Mouse (Mus musculus) hematopoietic stem cell, adult 5-6 weeks (primary cell): ENCODE data around the gene Pik3ap1. TPM values are rescaled to one million over a fixed set of nuclear protein-coding genes. Genes with fewer than 3 reads are reported as not detected.
A peak's percentile ranks its signal among the peaks of the same experiment; 100 is the strongest.

Experiments used
- ATAC-seq, 2 experiments: fragments of 125-278 bp in 1 of 2; replicated peaks in 1 of 2; 2 replicates each; pipeline ENCODE4 v1.8.0; 2016 to 2017; ENCODE audit warnings: inconsistent platforms in 2 of 2, mild to moderate bottlenecking in 2 of 2, moderate number of reproducible peaks in 2 of 2, low read depth in 1 of 2, moderate TSS enrichment in 1 of 2; ENCODE audit not compliant: low FRiP score in 2 of 2, poor library complexity in 2 of 2, severe bottlenecking in 2 of 2, insufficient read depth in 1 of 2, low TSS enrichment in 1 of 2
- total RNA-seq: library from RNA; stranded (forward); fragments of 172-1452, 232-1000 nt; gene quantifications from 2 replicates; pipeline ENCODE4 v1.2.3, GENCODE M21; 2017

The Pik3ap1 gene
- total RNA-seq, 1 experiment from 2014 or later, result 28.9 TPM

- no peak for ATAC-seq
These were observed 9.8 kb downstream of the Pik3ap1 start for GRCm38 (mm10) chr19:41375096-41375495.

- ATAC-seq, result no peak
These were observed 10.2 kb downstream of the Pik3ap1 start for GRCm38 (mm10) chr19:41374658-41375057.

GRCm38 (mm10) chr19:41372322-41372721, 12.6 kb downstream of the Pik3ap1 start:
- ATAC-seq, result peak; percentile 4 to 45; a peak in 2 of 4 replicates

- no peak for ATAC-seq
These were observed 13.5 kb downstream of the Pik3ap1 start for GRCm38 (mm10) chr19:41371373-41371772.

DNA sequence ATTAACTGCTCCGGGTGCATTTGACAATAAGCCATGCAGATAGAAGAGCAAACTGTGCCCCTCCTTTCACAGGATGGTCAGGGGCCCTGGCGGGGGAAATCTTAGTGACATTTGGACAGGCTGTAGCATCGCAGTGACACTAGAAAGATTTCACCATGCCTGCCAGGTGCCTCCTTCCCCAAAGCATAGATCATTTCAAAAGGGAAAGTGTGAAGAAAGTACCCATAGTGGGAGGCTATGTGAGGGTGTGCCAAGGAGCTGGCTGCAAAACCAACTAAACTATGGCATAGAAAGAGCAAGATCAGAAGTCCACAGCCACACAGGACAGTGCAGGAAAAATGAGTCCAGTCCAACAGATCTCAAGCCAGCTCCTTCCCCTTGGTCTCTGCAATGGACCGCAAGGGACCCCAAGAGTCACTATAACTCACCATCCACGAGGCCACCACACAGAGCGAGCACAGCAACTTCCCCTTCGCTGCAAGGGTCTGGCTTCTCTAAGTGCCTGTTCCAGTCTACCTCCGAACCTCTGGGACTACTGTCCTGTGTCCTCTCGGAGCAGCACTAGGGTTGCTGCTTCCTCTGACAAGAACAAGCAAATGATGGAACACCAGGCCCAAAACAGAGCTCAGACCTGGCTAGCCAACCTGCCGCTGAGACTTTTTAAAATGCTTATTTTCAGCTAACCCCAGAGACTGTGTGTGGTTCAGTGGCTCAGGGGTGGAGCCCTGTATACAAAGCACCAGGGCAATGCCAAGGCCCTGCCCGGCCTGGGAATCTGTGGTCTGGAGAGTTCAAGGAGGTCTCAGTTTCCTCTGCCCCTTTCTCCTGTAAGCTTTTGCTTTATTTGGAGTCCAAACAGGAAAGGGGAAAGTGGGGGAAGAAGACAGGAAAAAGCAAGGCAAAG, 15.1 kb downstream of the Pik3ap1 start:
- ATAC-seq, result peak; percentile 79 to 82

- peak in 1 of 2 experiments; percentile 45; a peak in 1 of 4 replicates for ATAC-seq
These were observed 17.9 kb downstream of the Pik3ap1 start for GRCm38 (mm10) chr19:41366854-41367517.

- ATAC-seq, result peak; percentile 14 to 33; a peak in 2 of 4 replicates
These were observed 18.6 kb downstream of the Pik3ap1 start for GRCm38 (mm10) chr19:41366192-41366853.

DNA sequence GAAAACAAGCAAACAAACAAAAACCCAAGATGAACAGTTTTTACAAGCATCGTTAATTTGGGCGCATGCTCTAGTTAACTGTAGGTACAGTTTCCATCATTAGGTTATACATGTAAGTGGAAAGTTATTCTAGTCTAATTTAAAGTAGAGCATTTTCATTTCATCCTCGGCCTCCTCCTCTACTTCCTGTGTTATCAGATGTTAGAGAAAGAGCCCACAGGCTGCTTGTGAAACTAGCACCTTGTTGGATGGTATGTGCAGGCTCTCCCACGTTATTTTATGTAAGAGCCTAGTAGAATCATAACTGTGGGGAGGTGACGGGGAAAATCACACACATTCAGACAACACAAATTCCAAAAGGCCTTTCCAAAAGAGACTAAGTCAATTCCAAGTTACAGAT, 19.3 kb downstream of the Pik3ap1 start:
- no peak for ATAC-seq

- no peak for ATAC-seq
These were observed 20.4 kb downstream of the Pik3ap1 start for GRCm38 (mm10) chr19:41364509-41364908.

- no peak for ATAC-seq
These were observed 21.9 kb downstream of the Pik3ap1 start for GRCm38 (mm10) chr19:41362963-41363362.

DNA sequence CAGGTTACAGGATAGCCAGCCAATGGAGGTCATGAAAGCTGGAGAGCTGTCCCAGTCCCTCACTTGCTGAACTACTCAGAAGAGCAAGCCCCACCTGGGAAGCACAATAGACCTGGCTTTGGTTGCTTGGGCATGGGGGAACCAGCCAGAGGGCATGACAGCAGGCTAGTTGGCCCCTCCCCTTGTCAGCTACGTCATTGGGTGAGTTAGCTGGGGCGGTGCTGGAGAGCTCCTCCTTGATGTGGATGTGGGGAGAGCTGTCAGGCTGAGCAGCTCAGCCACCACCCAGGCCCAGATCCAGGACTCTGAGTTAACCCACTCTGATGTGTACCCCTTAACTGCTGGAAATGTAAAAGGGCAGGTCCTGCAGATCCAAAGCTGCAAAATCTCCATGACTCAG, 24.4 kb downstream of the Pik3ap1 start:
- peak; percentile 59 to 68; a peak in 3 of 4 replicates for ATAC-seq

DNA sequence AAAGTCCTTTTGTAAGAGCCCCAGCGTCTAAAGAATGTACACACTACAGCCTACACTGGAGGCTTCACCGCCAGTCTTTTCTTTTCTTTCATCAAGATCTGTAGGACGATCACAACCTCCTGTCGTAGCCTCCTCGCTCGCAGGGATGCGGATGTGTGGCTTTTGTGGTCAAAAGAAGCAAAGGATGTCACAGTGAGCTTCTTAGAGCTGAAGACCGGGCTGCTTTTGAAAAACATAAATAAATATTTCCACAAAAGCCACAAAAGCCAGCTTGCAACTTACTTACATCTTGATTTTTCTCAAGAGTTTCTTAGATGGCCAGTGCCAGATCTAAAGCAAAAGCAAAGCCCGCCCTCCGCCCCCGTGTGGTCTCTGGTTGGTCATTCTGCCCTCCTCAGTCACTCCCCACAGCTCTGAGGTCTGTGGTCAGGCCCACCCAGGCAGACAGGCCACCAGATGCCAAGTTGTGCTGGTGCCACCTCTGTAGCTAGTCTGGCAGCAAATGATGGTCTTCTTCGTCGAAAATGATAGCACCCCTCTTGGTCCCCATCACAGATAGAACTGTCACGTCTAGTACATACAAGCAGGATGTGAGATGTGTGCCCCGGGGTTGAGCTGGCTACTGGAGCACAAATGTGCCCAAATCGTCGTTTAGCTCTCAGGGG, 30.5 kb downstream of the Pik3ap1 start:
- peak; percentile 83 to 89 for ATAC-seq

- ATAC-seq, result no peak
These were observed 35.3 kb downstream of the Pik3ap1 start for GRCm38 (mm10) chr19:41349624-41350023.

GRCm38 (mm10) chr19:41348161-41348560, 36.7 kb downstream of the Pik3ap1 start:
- ATAC-seq, result no peak

GRCm38 (mm10) chr19:41347326-41347725, 37.6 kb downstream of the Pik3ap1 start:
- ATAC-seq, result no peak

DNA sequence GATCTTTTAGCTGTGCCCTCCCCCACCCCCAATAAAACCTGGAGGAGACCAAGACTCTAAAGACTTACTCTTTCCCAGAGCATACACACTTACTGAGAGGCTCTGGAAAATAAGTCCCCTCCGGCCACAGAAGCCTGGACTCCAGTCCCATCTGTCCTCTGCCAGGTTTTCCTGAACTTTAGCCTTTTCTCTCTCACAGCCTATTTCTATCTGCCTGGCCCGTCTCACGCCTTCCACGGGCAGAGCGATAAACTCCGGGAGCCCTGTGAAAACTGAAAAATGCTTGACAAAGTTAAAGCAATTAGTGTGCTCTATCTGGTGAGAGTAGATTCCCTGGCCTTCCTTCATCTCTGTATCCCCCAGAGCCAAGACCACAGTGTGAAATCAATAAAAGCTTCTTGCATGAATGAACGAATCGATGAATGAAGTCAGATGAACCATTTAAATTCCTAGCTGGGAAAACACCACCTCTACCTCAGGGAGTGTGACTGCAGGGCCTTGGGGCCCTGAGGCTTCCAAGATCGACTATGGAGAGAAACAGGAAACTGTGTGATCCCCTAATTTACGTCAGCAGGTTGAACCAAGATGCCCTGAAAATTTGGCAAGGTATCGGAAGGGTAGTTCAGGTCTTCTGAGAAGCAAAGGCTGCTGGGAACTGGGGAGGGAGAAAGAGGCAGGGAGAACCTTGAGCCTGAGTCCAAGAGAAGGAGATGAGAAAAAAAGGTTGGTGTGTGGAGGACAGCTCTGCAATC, 38.6 kb downstream of the Pik3ap1 start:
- ATAC-seq, result no peak
